Mouse (Mus musculus) monocyte, adult 2 months (primary cell): ENCODE data around the gene Zdhhc3.

ENCODE experiments used
- DNase-seq, 2 experiments: peaks; one replicate each; pipeline ENCODE4 v3.0.0; 2022; ENCODE audit warnings: low spot score in 2 of 2, low read depth in 1 of 2

Gene Zdhhc3

DNA sequence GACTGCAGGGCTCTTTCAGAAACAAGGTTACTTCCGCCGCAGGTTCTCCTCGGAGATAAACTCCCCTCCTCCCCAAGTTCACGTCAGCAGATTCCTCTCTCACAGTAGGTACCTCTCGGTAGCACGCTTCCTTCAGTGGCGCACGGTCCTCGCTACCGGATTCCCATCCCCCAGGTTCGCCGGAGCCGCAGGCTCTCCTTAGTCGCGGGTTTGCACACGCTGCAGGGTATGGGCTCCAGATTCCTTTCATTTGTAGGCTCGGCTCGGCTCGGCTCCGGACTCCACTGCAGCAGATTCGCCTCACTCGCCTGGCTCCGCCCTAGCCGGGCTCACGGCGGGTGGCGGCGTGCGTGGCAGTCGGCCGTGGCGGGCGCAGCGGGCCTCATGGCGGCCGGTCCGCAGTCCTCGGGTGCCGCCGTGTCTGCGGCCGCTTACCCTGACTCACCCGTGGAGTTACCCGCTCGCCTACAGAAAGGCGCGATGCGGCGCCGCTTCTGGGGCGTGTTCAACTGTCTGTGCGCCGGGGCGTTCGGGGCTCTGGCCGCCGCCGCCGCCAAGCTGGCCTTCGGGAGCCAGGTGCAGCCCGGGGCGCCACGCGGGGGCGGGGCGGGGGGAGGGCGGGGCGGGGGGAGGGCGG is 91.9 kb downstream of the Zdhhc3 start, which contains the start of gene Tmem42:
Tmem42 (plus strand) TSS at position 332 of the 637 bp plus-strand sequence.
- peak; percentile 27 to 73 for DNase-seq
